Mouse (Mus musculus): ENCODE measurements around the gene Gm43720.

DNA sequence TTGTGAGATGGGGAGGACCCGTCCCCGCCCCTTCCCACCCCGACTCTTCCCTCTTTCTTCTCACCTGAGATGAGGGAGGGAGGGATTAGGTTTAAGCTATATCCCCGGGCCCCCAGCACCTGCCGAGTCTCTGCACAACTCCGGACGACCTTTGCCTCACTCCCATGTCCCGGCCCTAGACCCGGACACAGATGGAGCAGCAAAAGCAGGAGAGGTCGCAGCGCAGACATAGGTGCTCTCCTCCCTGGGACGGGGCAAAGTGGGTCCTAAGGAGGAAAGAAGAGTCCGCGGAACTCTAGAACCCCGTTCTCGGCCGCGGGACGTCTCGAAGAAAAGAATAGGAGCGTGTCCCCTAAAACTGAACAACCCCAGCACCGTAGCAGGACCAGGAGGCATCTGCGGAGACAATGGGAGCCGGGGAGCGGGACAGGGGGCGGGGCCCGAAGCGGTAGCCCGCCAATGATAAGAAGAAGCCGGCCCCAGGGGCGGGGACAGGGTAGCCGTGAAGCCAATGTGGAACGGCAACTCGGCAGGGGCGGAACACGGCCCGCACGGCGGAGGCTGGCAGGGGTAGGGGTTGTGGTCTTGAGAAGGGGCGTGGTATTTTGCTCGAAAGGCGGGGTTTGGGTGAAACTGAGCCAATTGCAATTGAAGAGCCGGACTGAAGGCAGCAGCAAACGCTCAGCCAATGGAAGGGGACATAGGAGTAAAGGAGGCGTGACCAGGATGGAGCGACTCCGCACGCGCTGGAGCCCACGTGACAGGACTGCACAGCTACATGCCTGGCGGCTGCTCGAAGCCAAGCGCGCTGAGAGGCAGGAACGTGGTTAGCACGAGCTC lies at the start of gene Gm43720, which contains the start of the genes Gpc2 and Stag3:
- peak; percentile 40; the same call in 1 of the 2 replicates for TF ChIP-seq POLR2A (IDR thresholded peaks at IDR 0.05; ENCODE audit: insufficient read depth, low read depth, low read length)
- TF ChIP-seq CTCF (IDR thresholded peaks at IDR 0.05): no peak
- no peak for TF ChIP-seq EP300 (IDR thresholded peaks at IDR 0.05; ENCODE audit: insufficient read depth, low read depth, low read length)
